Mouse (Mus musculus) embryonic fibroblast, embryonic 13.5 days (primary cell): Measurements from ENCODE around the gene Itpr2.

Experiments used
- CTCF ChIP-seq: IDR thresholded peaks from 2 replicates; pipeline ENCODE4 v1.5.1; 2011; ENCODE audit warnings: mild to moderate bottlenecking, control low read depth, low read length, moderate library complexity, borderline replicate concordance; ENCODE audit not compliant: insufficient read depth
- POLR2A ChIP-seq: IDR thresholded peaks from 2 replicates; pipeline ENCODE4 v1.6.1; 2011; ENCODE audit warnings: low read depth, mild to moderate bottlenecking, control low read depth, low read length, moderate library complexity

- TF ChIP-seq CTCF (no peak), POLR2A (no peak)
Observed at GRCm38 (mm10) chr6:146129066-146129465, 373.0 kb downstream of the Itpr2 start.
